Mouse (Mus musculus): ENCODE data around the gene Uvssa.
A peak's percentile ranks its signal among the peaks of the same experiment; 100 is the strongest.

Uvssa gene

DNA sequence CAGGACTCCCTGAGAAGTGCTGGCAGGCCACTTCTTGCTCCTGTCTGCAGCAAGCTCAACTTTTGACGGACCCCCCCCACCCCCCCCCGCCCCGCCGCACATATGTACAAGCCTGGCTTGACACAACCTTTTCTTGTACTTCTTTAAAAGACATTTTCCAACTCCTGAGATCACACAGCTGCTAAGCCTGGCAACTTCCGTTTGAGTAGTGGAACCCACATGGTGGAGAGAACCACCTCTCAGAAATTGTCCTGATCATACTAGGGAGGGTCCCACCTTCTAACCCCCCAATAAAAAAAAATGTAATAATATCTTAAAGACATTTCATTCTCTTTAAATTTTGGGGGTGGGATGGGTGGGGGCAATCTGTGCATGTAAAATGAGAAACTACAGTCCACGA, 1.2 kb upstream of the Uvssa start:
- no peak for DNase-seq

DNA sequence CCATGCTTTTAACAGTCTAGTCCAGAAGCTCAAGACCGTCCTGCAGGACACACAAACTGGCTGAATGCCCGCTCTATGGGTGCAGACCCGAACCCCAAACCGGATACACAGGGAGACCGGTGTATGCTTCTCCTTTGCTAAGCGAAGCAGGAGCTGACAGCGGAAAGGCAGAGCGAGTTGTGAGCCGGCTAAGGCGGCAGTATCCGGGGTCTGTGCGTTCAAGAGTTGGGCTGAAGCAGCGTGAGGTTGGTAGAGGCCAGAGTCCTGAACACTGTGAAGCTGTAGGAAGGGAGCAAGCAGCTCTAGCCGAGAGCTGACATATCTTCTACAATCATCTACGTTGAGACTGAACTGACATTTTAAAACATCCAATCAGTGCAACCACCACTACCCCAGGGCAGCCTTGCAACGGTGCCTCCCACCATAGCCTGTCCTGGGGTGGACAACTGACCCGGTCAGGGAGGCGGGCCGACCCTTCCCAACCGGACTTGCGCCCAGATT, 498 bp upstream of the Uvssa start:
- DNase-seq = no peak

DNA sequence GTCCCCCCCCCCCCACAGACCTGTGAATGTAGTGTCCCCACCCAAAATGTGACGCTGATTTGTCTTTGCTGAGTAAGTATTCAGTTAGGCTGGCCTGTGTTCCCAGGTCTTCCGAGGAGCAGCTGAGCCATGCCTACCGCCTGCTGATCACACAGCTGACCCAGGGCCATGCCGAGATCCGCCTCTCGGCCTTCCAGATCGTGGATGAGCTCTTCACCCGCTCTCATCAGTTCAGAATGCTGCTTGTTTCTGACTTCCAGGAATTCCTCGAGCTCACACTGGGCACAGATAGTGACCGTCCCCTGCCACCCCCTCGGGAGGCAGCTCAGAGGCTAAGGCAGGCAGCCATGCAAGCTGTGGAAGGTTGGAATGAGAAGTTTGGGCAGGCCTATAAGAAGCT, 9.2 kb downstream of the Uvssa start:
- no peak for DNase-seq

DNA sequence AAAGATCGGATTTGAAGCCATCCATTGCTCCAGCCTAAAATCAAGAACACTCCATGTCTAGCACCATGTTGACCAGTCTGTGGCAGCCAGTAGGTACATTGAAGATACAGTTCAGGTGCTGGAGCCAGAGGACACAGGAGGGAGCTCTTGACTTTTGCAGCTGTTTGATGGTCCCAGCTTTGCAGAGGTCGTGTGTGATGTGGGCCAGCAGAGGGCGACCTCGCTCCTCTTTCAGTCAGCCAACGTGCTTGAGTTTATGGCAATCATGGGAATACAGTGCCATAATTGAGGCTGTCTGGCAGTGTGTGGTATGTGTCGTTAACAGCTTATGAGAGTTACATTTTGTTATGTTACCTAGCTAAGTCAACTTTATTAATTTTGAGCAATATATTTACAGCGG, 15.5 kb downstream of the Uvssa start:
- DNase-seq = peak; percentile 74

DNA sequence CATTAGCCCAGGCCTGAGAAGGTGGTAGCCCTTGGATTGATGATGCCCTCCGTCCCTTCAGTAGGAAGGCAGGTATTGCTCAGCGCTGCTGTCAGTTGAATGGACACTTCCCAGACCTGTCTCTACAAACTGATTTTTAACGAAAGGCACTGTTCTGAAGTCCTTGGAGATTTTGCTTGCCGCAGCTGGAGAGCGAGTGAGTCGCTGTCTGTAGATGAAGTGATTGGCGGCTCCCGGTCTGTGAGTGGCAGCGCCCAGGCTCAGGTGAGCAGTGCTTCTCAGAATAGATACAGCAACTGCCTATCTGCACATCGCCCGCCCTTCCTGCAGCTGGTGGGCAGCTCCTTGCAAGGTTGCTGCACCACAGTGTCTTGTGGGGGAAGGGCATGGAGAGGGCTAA, 17.3 kb downstream of the Uvssa start:
- no peak for DNase-seq

DNA sequence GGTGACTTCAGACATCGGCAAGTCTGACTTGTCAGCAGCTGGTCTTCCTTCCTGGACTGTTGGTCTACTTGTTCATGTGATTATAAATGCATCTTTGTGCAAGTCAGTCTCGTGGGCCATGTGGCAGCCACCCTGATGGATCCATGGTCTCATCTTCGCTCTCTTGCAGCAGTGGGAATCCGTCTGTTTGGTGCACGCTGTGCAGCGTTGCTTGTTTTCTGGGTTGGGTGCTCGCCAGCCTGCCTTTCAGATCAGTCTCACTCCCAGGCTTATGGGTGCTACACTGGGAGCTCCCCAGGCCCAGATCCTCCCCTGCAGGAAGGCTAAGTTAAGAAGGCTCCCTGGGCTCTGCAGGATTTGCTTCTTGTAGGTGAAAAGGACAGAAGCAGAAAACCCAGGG, 18.5 kb downstream of the Uvssa start:
- DNase-seq = no peak

DNA sequence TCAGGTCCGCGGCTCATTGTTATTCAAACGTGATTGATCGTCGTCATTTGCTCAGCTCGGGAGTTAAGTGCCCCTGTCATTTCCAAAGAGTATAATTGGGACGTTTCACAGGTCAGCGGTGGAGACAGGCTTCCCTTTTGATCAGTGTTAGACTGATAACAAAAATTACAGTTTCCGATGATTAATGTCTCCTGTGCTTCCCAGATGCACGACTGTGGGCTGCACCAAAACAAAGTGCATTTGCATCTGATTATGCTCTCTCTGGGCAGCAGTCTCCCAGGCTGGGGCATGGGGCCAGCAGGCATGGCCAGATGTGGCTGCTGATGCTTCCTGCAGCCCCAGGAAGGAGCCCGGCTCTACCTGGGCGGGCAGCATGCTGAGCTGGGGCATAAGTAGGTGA, 22.5 kb downstream of the Uvssa start:
- no peak for DNase-seq

DNA sequence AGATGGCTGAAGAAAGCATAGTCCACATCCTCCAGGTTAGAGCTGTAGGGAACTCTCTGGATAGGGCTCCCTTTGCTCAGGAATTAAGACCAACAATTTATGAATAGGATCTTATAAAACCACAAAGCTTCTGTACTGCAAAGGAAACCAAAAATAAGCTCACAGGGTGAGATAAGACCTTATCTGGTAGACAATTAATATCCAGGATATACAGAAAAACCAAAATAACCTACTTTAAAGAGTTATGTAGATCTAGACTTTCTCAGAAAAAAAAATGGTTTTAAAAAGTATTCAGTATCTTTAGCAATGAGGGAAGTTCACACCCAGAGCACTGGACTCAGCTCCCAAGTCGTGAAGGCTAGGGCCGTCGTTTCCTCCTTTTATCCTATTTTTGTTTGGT, 42.0 kb downstream of the Uvssa start:
- DNase-seq = no peak

DNA sequence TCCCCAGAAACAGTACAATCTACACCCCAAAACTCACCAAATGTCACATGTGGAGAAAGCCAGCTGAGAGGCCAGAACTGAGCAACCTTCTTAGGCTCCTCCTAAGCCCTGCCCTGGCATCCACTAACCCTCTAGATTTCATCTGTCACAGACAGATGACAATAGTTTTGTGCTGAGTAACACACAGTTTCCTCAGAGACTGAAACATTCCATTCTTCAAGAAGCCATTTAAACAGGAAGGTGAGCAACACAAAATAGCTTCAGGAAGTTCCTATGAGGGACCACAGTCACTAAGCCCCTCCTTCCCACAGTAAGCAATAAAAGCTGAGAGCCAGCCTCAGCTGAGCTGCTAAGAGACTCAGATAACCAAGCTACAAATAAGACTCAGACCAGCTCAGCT, 49.1 kb downstream of the Uvssa start:
- no peak for DNase-seq

DNA sequence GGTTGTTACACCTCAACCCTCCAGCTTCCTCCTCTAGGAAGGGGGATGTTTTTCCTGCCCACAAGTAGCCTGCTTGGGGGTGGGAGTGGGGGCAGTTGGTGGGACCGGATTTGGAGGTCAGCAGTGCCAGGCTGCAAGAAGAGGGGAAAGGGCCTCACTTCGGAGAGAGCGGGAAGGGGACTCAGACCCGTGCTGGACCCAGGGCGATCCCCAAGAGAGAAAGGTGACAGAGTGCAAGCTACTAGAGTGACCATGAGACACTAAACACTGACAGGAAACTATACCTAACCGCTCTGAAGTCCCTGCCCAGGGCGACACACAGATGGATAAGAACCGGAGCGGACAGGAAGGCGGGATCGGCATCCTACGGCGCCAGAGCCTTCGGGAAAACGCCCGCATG, 51.8 kb downstream of the Uvssa start:
- no peak for DNase-seq

DNA sequence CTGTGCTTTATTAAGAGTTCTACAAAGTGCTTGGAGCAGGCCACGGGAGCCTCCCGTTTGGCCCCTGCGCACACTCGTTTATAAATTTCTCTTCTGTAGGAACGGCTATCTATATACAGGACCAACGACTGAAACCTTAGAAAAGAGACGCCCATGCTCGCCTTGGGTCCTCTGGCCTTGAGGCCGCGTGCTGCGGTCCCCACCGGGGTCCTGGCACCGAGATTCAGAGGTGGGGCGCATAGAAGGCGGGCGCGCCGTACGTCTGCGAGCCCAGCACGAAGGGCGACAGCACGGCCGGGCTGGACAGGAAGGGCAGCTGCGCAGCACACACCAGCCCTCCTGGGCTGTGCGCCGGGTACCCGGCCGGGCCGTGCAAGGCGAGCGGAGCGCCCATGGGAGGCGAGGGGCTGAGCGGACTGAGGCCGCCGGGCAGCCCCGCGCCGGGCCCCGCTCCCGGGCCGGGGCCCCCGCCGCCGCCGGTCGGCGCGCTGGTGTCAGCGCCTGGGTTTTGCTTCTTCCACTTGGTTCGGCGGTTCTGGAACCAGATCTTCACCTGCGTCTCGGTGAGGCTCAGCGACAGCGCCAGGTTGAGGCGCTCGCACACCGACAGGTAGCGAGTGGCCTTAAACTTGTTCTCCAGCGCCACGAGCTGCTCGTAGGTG, 52.3 kb downstream of the Uvssa start:
- DNase-seq = no peak

DNA sequence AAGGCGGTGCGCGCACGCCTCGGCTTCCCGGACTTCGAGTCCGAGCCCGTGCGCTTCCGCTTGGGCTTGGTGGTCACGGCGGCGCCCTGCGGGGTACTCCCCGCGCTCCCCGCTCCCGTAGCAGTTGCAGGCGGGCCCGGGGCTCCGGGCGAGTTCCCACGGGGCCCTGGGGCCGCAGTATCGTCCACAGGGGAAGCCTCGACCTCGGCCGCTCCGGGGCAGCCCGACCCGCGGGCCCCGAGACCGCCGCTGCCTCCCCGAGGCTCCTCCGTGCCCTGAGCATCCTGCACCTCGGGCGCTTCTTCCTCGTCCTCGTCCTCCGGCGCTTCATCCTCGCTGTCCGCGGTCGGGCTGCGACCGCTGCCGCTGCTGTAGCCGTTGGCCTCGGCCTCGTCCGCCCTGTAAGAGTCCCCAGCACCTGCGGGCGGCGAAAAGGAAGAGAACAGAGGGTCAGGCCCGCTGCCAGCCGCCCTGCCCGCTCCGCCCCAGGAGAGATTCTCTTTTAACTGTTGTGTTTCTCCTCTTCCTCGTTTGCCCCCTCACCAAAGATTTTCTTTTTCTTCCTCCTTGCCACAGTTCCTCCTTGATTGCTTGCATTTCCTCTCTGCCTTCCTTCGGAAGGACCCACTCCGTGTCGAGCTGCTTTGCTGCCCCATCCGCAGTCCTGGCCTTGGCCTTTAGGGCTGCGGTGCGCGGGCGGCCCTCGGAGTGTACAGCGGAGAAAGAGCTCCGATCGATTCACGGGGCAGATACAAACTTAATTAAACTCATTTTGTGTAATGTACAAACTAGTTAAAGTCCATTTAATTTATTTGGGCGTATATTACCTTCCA, 53.0 kb downstream of the Uvssa start:
- no peak for DNase-seq

DNA sequence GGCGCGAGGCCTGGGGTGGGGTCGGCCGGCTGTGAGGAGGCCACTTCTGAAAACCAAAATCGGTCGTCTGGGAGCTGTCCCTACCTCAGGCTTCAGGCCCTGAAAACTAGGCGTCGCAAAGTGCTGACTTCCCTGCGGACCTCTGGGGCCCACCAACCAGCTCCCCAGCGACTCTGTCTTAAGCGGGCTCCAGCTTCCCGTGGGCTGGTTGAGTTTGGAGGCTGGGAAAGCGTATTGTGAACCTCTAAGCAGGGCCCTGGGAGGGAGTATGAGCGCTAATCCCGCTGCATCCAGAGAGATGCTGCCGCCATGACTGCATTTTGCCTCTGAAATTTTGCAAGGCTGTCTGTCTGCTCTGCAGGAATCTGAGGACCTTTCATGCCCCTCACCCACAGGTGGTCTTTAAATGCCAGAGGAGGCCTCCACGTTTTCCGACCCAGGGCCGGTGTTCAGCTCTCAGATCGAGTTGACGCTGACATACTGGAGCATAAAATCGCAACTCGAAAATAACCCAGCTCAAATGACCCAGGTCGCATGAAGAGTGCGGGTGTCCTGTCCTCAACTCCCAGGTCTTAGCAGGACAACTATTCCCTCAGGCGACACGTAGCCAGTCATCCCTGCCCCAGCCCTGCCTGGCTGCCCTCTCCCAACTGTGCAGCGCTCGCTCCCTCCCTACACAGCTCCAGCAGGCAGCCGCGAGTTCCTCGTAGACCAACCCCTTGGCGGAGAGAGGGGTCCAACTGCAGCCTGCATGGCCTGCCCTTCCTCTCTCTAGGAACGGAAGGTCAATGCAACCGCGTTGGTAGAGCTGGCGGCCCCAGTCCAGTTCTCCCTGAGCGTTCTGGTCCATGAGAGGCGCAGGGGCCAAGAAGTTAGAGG, 53.9 kb downstream of the Uvssa start:
- DNase-seq = no peak

DNA sequence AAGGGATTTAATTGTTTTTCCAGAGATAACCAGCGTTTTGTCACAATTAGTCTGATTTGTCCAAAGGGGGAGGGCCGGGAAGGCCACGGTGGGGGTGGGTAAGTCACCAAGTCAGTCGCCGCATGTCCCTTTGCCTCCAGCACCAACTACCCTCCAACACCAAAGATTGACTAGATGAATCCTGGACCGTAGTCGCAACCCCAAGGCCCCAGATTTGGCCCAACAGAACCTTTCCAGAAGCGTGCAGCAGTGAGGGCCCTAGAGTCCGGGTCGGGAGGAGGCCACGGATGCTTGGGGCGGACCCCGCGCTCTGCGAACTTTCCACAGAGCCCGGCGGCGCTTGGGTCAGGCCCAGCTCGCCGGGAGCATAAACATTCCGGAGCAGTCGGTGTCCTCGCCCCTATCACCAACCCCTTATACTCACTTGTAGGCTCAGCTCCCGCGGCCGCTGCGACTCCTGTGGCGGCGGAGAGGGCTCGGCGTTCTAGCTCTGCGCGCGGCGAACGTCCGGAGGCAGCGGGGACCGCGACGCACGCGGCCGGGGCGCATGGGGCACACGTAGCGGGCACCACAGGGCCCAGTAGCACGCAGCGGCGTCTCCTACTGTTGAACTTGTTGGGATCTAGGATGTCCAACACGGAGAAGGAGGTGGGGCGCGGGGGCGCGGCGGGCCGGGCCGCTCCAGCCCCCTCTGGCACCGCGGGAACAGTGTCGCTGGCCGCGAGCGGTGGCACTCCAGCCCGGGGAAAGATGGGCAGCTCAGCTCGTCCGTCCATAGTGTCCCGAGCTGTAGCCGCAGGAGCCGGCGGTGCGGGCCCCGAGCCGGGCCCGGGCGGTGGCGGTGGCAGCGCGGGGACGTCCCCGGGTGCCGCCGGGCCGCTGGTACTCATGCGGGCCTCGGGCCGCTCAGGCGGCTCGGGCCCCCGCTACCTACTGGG, 55.1 kb downstream of the Uvssa start, which contains the start of gene Nkx1-1:
TSS of gene Nkx1-1 (minus strand) at position 776 of the 938 bp plus-strand sequence.
- DNase-seq = no peak

DNA sequence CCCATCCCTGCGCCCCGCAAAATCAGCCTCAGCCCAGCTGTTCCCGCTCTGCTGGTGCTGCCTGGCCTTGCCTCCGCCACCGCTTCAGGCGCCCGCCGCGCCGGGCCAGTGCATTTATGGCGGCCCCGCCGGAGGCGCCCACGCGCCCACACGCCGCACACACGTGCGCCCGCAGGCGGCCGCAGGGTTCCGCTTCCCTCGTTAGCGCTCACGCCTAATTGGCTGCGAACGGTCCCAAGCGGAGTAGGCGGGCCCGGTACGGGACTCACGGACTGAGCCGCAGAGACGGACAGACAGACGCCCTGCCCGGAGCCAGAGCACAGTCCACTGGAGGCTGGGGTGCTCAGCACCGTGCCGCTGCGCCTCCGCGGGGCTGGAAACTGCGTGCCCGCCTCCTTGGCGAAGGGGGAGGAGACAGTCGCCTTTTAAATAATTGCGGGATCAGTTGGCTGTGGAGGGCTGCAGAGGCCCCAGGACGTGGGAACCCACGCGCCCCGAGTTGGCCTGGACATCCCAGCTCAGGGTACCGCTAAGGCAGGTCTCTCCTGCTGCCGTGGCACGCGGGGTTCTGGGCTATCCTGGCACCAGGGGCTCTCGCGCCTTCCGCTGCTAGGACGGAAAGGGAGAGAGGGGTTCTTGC, 55.9 kb downstream of the Uvssa start:
- no peak for DNase-seq

DNA sequence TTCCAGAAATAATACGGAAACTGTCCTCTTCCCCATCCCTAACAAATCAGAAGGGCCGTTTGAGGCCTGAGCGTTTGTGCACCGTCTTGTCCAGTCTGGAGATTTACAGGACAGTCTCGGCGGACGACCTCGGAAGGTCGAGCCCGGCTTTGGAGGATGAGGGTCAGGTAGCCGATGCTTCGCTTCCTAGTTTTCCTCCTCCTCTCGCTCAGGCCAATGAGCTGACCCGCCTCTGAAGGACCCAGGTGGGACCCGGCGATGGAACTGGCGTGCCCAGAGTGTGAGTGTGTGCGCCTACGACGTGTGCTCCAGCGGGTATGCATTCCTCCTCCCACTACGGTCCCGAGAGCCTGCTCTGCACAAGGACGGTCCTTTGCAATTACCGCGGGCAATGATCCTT, 56.8 kb downstream of the Uvssa start:
- no peak for DNase-seq

DNA sequence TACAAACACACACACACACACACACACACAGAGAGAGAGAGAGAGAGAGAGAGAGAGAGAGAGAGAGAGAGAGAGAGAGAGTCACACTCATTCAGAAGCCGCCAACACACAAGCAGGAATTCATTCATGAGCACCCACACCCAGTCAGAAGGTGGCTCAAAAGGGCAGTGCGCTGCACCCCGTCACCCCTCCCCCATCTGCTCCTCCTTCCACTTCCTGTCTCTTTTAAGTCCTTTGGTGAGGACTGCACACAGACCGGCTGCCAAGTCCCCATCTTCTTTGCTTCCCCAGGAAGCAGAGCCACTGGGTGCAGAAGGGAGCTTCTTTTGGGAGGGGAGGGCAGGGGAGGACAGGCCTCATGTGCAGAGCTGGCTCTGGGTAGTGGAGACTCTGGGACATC, 57.6 kb downstream of the Uvssa start:
- no peak for DNase-seq

DNA sequence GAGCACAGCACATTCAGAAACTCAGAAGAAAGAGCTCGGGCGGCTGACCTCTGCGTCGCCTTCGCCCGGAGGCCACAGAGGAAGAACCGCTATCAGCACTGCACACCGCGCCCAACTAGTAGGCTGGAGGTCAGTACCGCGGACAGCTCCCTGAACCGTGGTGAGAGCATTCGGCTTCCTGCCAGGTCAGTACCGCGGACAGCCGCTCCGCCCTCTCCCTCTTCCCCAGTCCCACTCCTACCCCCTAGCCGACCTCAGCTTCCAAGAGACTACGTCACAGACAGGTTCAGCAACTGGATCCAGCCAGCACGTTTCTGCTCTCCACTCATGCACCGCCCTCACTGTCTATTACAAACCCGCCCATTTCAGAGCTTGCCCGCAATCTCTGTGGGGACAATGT, 59.9 kb downstream of the Uvssa start:
- no peak for DNase-seq

DNA sequence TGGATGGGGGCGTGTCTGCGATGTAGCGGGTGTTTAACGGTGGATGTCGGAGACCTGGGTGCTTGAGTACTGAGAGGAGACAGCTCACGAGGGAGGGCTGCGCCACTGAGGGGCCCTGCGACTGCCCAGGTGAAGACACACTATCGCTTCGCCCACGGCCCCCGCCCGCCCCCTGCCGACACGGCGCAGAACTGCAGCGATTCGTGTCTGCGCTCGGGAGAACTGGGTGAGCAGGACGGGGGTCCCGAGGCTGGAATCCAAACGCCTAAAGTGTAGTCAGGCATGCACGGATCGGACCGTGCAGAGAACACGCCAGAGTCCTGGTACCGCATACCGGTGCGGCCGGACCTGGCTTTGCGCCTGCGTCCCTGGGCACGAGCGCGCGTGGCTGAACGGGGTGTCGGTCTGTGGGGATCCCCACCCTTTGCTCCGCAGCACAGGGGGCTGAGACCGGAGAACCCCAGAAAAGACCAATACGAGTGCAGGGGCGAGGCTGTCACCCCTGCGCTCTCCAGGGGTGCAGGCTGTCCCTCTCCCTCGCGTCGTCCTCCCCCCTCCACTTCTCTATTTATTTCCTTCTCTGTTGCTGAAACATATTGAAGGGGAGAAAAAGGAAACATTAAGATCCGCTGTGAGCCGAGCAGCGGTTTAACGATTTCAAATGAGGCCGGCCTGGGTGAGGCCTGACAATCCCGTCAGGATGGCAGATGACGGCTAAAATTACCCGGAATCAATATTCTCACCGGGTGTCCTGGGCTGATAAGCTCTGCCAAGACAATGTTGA, 64.8 kb downstream of the Uvssa start:
- peak; percentile 44 for DNase-seq

DNA sequence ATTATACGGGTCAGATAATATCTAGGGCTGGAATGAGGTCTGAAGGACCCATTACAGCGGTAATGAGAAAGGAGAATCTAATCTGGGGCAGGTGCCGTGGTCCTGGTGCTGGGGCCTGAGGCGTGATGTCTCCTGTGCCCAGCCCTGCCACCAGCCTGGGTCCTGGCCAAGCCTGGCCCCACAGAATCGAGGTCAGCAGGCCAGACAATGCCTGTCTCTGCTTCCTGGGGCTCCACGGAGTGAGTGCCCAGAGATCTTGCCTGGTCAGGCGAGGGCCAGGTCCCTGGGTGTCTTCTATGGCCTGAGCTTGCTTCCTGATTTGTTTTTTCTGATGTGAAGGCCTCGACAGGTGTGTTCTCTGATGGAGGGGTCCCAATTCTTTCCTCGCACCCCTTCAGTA, 65.4 kb downstream of the Uvssa start:
- no peak for DNase-seq

DNA sequence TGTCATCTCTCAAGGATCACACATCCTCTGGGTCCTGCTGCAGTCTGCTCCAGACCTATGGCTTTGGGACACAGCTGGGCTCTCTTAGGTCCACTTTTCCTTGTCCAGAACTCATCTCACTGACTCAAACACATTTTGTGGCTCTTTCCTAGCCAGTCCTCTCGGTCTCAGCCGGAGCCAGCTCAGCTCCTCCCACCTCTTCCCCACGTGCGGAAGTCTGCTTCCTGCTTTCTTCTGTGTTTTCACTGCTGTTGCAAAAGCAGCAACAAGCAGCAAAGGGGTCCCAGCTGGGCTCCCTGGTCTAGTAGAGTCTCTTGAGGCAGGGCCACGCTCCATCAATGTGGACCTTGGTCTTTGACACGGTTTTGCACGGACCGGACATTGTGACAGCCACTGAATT, 77.4 kb downstream of the Uvssa start:
- DNase-seq = no peak
